Mouse (Mus musculus): ENCODE data around the gene Plxdc1. TPM values are rescaled to one million over a fixed set of nuclear protein-coding genes. Genes with fewer than 3 reads are reported as not detected.

The Plxdc1 gene
- polyA plus RNA-seq (2012; fragmentation: generic; extraction: Trizol) = under 1 TPM; 0.11 to 0.21 TPM

GRCm38 (mm10) chr11:97985727-97986677, at the start of gene Plxdc1:
TSS of gene Plxdc1 (minus strand) at chr11:97986444.

GRCm38 (mm10) chr11:98026570-98027296, 40.5 kb upstream of the Plxdc1 start, which contains the start of gene Rpl19:
TSS of gene Rpl19 (plus strand) at chr11:98026710.

GRCm38 (mm10) chr11:98022555-98023371, 36.5 kb upstream of the Plxdc1 start, which contains the start of gene Cacnb1:
TSS of gene Cacnb1 (minus strand) at chr11:98023034.

GRCm38 (mm10) chr11:97995564-97996288, 9.5 kb upstream of the Plxdc1 start, which contains the start of gene Arl5c:
TSS of gene Arl5c (minus strand) at chr11:97996181.

GRCm38 (mm10) chr11:97883918-97884600, 102.2 kb downstream of the Plxdc1 start, which contains the start of gene Fbxo47:
TSS of gene Fbxo47 (minus strand) at chr11:97884154.

Other genes starting within 250 kb of the Plxdc1 start
- 10 to 100 TPM; 10.2 to 37.7 TPM for gene Pip4k2b, start 241.7 kb downstream of the Plxdc1 start, polyA plus RNA-seq (2012; fragmentation: generic; extraction: Trizol)
- 10 to 100 TPM in 1 of 2 experiments, 1 to 10 TPM in 1; 7.9 to 16.2 TPM for gene Cwc25, start 219.9 kb downstream of the Plxdc1 start, polyA plus RNA-seq (2012; fragmentation: generic; extraction: Trizol)
- gene 1700001P01Rik, start 210.5 kb downstream of the Plxdc1 start, polyA plus RNA-seq (2012; fragmentation: generic; extraction: Trizol) = under 1 TPM; 0.08 to 0.31 TPM
- 1,000 to 10,000 TPM in 1 of 2 experiments, 100 to 1,000 TPM in 1; 978 to 2,275 TPM for gene Rpl23, start 204.0 kb downstream of the Plxdc1 start, polyA plus RNA-seq (2012; fragmentation: generic; extraction: Trizol)
- gene Lasp1, start 187.4 kb downstream of the Plxdc1 start, polyA plus RNA-seq (2012; fragmentation: generic; extraction: Trizol) = 100 to 1,000 TPM; 100 to 153 TPM
- gene B230217C12Rik, start 145.7 kb downstream of the Plxdc1 start, polyA plus RNA-seq (2012; fragmentation: generic; extraction: Trizol) = 1 to 10 TPM in 1 of 2 experiments, under 1 TPM in 1; 0.88 to 5.5 TPM
- under 1 TPM in 1 of 2 experiments, not detected in 1; 0.20 TPM for gene Fbxo47, start 102.3 kb downstream of the Plxdc1 start, polyA plus RNA-seq (2012; fragmentation: generic; extraction: Trizol)
- 1 to 10 TPM; 1.6 to 1.7 TPM for gene Arl5c, start 9.7 kb upstream of the Plxdc1 start, polyA plus RNA-seq (2012; fragmentation: generic; extraction: Trizol)
- 10 to 100 TPM in 1 of 2 experiments, 1 to 10 TPM in 1; 2.6 to 12.5 TPM for gene Cacnb1, start 36.6 kb upstream of the Plxdc1 start, polyA plus RNA-seq (2012; fragmentation: generic; extraction: Trizol)
- gene Rpl19, start 40.3 kb upstream of the Plxdc1 start, polyA plus RNA-seq (2012; fragmentation: generic; extraction: Trizol) = 1,000 to 10,000 TPM; 5,344 to 9,149 TPM
- gene Stac2, start 67.0 kb upstream of the Plxdc1 start, polyA plus RNA-seq (2012; fragmentation: generic; extraction: Trizol) = 1 to 10 TPM; 4.8 to 7.8 TPM
- 10 to 100 TPM in 1 of 2 experiments, 1 to 10 TPM in 1; 1.4 to 13.1 TPM for gene Fbxl20, start 164.0 kb upstream of the Plxdc1 start, polyA plus RNA-seq (2012; fragmentation: generic; extraction: Trizol)
- gene Med1, start 206.8 kb upstream of the Plxdc1 start, polyA plus RNA-seq (2012; fragmentation: generic; extraction: Trizol) = 10 to 100 TPM in 1 of 2 experiments, 1 to 10 TPM in 1; 7.6 to 18.8 TPM
- 10 to 100 TPM in 1 of 2 experiments, 1 to 10 TPM in 1; 1.0 to 10.1 TPM for gene Cdk12, start 216.6 kb upstream of the Plxdc1 start, polyA plus RNA-seq (2012; fragmentation: generic; extraction: Trizol)